Mouse (Mus musculus): ENCODE measurements at regions not wholly inside any gene's neighbourhood (a gene's known extent, or its start where the extent isn't known, plus 50 kb on each side); places are given as distances from the start of the nearest gene placed in this dataset.

DNA sequence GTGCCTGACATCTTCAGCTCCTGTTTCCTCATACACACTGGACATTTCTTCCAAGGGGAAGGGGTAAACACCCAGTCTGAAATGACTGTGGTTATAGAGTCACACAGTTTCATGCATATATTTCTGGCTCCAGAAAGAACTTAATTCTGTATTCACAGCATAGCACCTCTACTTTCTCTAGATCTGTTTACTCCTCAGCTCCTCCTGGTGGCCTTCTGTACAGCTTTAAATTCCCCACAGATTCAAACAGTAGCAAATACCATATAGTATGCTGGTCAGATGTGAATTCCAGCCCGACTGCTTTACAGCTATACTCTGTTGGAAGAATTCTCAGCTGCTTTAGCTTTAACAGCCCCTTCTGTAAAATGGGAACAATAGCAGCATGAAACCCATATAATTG lies 375.6 kb downstream of the 4930474N05Rik start:
- Histone ChIP-seq H3K36me3 (replicated peaks) (no peaks in the 10 kb centered on the region), H3K9me3 (no peaks in the 10 kb centered on the region), H3K4me3 (no peak overlapping the region), H3K27ac (replicated peaks) (no peak overlapping the region), H3K4me1 (no peaks in the 10 kb centered on the region), H3K27me3 (replicated peaks; ENCODE audit: low read depth, poor library complexity, severe bottlenecking) (no peaks in the 10 kb centered on the region)
- WGBS = 72% methylated on average over 1 of the region's 1 CpGs
- DNase-seq (ENCODE audit: low spot score) = no peak

DNA sequence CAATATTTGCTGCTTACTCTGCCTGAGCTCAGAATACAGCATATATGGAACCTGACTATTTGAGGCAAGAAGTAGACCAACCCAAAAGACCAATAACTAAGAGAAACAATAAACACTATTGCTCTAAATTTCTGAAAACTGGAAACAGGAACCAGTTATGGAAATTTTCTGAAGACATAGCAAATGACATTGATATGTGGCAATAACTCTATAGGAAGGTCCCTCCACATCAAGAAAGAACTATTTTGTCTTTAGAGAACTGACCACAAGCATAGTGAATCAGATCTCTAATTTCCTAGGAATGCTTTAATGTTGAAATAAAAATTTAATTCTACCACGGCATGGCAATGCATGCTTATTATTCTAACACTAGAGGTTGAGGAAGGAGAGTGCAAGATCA lies 358.3 kb downstream of the 4930474N05Rik start:
- Histone ChIP-seq H3K27ac (replicated peaks) (no peak overlapping the region), H3K9me3 (no peaks in the 10 kb centered on the region), H3K36me3 (replicated peaks) (no peaks in the 10 kb centered on the region), H3K4me3 (no peak overlapping the region), H3K4me1 (no peaks in the 10 kb centered on the region), H3K27me3 (replicated peaks; ENCODE audit: low read depth, poor library complexity, severe bottlenecking) (no peaks in the 10 kb centered on the region)
- DNase-seq (ENCODE audit: low spot score) = no peak
- WGBS = 75% methylated on average over 1 of the region's 1 CpGs

DNA sequence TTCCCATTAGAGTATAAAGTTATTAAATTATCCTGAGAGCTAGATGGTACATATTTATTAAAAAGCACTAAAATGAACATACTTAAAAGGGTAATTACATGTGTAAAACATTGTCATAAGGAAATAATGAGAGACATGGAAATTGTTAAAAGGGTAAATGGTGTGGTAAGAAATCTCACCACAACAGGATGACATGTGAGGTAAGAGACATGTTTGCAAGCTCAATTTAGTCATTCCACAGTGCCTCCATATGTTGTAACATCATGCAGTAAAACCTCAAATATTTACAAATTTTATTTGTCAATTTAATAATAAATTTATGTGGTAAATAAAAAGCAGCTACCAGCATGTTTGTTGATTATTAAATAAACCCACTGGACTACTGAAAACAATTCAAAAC lies 355.4 kb downstream of the 4930474N05Rik start:
- Histone ChIP-seq H3K4me1 (no peaks in the 10 kb centered on the region), H3K4me3 (no peak overlapping the region), H3K9me3 (no peaks in the 10 kb centered on the region), H3K27ac (replicated peaks) (no peak overlapping the region), H3K27me3 (replicated peaks; ENCODE audit: low read depth, poor library complexity, severe bottlenecking) (no peaks in the 10 kb centered on the region), H3K36me3 (replicated peaks) (no peaks in the 10 kb centered on the region)
- DNase-seq (ENCODE audit: low spot score) = no peak

DNA sequence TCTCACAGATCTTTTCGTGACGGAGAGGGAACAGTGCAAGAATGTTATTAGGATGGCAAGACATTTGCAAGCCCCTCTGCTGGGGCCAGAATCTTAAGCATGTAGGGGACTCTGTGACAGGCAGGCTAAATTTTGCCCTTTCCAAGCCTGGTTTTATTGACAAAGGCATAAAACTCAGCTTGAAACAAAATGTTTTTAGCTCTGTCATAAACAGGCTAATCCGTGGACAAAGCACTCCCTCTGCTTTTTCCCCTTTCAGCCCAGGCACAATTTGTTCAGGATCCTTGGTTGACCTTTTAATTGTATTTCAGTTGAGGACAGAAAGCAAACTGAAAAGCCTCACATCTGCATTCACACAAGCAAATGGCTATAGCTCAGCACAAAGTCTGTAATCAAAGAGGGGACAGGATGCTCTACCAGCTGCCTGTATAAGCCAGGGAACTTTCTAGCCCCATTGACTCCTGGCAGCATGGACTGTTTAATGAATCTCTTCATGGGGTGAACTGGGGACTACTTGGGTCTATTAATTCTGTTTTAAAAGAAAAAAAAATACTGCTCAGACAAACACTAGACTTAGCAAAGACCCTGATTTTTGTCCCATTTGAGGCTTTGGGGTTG lies 320.0 kb downstream of the 4930474N05Rik start:
- H3K27me3 ChIP-seq (replicated peaks; ENCODE audit: low read depth, poor library complexity, severe bottlenecking) = no peaks in the 10 kb centered on the region
- no peak overlapping the region for H3K27ac ChIP-seq (replicated peaks)
- no peaks in the 10 kb centered on the region for H3K9me3 ChIP-seq
- DNase-seq (ENCODE audit: low spot score) = no peak
- no peaks in the 10 kb centered on the region for H3K4me1 ChIP-seq
- WGBS = 61% methylated on average over 3 of the region's 3 CpGs
- H3K4me3 ChIP-seq = no peak overlapping the region
- H3K36me3 ChIP-seq (replicated peaks) = no peaks in the 10 kb centered on the region

DNA sequence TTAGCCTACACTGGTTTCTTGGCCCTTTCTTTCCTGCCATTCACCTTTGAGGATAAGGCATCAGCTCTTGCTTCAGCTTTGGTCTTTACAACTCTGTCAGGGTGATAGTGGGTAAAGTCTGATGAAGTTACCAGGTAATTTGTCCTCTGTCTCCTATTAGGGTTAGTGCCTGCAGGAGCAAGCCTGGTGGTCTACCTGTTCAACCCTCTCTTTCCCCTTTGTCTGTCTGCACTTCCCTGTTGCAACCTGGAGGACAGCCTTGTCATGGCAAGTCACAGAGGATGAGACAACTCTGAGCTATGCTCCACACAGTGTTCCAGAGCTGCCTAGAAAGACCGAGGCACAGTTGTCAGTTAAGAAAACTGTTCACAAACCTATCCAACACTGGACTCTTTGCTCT lies 319.5 kb downstream of the 4930474N05Rik start:
- 86% methylated on average over 1 of the region's 1 CpGs for WGBS

More for the DNA sequence above, 319.5 kb downstream of the 4930474N05Rik start:
- Histone ChIP-seq H3K4me1 (no peaks in the 10 kb centered on the region), H3K9me3 (no peaks in the 10 kb centered on the region), H3K36me3 (replicated peaks) (no peaks in the 10 kb centered on the region), H3K4me3 (no peak overlapping the region), H3K27ac (replicated peaks) (no peak overlapping the region), H3K27me3 (replicated peaks; ENCODE audit: low read depth, poor library complexity, severe bottlenecking) (no peaks in the 10 kb centered on the region)
- no peak for DNase-seq (ENCODE audit: low spot score)
